Mouse (Mus musculus): Measurements from ENCODE around the gene Npsr1. TPM values are rescaled to one million over a fixed set of nuclear protein-coding genes. Genes with fewer than 3 reads are reported as not detected.

Npsr1 gene
- total RNA-seq (2023; ENCODE audit: inconsistent age) = not detected in 4 replicates

GRCm38 (mm10) chr9:24097696-24098095, at the start of gene Npsr1:
Npsr1 (plus strand) TSS chr9:24097996.

